Mouse (Mus musculus): Measurements from ENCODE around the gene Arid5b. TPM values are rescaled to one million over a fixed set of nuclear protein-coding genes. Genes with fewer than 3 reads are reported as not detected.

Arid5b gene
- polyA plus RNA-seq, 1 experiment from 2014 or later, result 27.0 TPM

GRCm38 (mm10) chr10:68192824-68193255 lies 85.7 kb downstream of the Arid5b start:
- H3K27ac ChIP-seq (ENCODE audit: low read length), result peak overlapping the region; percentile 37
- H3K9me3 ChIP-seq (ENCODE audit: control insufficient read depth, low read length), result no peaks in the 10 kb centered on the region
- H3K36me3 ChIP-seq (ENCODE audit: control insufficient read depth, insufficient read depth, low read length), result no peaks in the 10 kb centered on the region
- 0 out of 2 replicates have a peak overlapping the region, but pooled peaks have one; percentile 6 for H3K4me2 ChIP-seq (ENCODE audit: low read depth, low read length)
- H3K4me3 ChIP-seq (ENCODE audit: low read length), result no peak overlapping the region
- no peak overlapping the region for H3K9ac ChIP-seq (ENCODE audit: low read depth, low read length)
- H3K4me1 ChIP-seq (ENCODE audit: control insufficient read depth, insufficient read depth, low read length), result peaks cover 12% of the 10 kb centered on the region
- H3K27me3 ChIP-seq (replicated peaks; ENCODE audit: control insufficient read depth, insufficient read depth, low read length), result no peaks in the 10 kb centered on the region
- WGBS, result 33% methylated on average over 3 of the region's 3 CpGs
- ATAC-seq, result peak; percentile 50; the same call in 1 of the 2 replicates

GRCm38 (mm10) chr10:68191691-68192380 lies 86.7 kb downstream of the Arid5b start:
- Histone ChIP-seq H3K9ac (ENCODE audit: low read depth, low read length) (no peak overlapping the region), H3K36me3 (ENCODE audit: control insufficient read depth, insufficient read depth, low read length) (no peaks in the 10 kb centered on the region), H3K4me1 (ENCODE audit: control insufficient read depth, insufficient read depth, low read length) (peaks cover 12% of the 10 kb centered on the region), H3K9me3 (ENCODE audit: control insufficient read depth, low read length) (no peaks in the 10 kb centered on the region), H3K27ac (ENCODE audit: low read length) (peak overlapping the region; percentile 54; the same call in 1 of the 2 replicates), H3K27me3 (replicated peaks; ENCODE audit: control insufficient read depth, insufficient read depth, low read length) (no peaks in the 10 kb centered on the region), H3K4me2 (ENCODE audit: low read depth, low read length) (peak overlapping the region; percentile 33; the same call in 1 of the 2 replicates), H3K4me3 (ENCODE audit: low read length) (no peak overlapping the region)
- ATAC-seq, result no peak
- 33% methylated on average over 13 of the region's 13 CpGs for WGBS

GRCm38 (mm10) chr10:68191146-68191545 lies 87.4 kb downstream of the Arid5b start:
- no peaks in the 10 kb centered on the region for H3K9me3 ChIP-seq (ENCODE audit: control insufficient read depth, low read length)
- H3K27me3 ChIP-seq (replicated peaks; ENCODE audit: control insufficient read depth, insufficient read depth, low read length), result no peaks in the 10 kb centered on the region
- no peak overlapping the region for H3K4me2 ChIP-seq (ENCODE audit: low read depth, low read length)
- no peak for ATAC-seq
- no peak overlapping the region for H3K4me3 ChIP-seq (ENCODE audit: low read length)
- WGBS, result 54% methylated on average over 8 of the region's 8 CpGs
- no peak overlapping the region for H3K9ac ChIP-seq (ENCODE audit: low read depth, low read length)
- H3K27ac ChIP-seq (ENCODE audit: low read length), result no peak overlapping the region
- H3K4me1 ChIP-seq (ENCODE audit: control insufficient read depth, insufficient read depth, low read length), result peaks cover 12% of the 10 kb centered on the region
- H3K36me3 ChIP-seq (ENCODE audit: control insufficient read depth, insufficient read depth, low read length), result no peaks in the 10 kb centered on the region

GRCm38 (mm10) chr10:68189847-68190246 lies 88.7 kb downstream of the Arid5b start:
- no peaks in the 10 kb centered on the region for H3K9me3 ChIP-seq (ENCODE audit: control insufficient read depth, low read length)
- H3K4me3 ChIP-seq (ENCODE audit: low read length), result no peak overlapping the region
- H3K27ac ChIP-seq (ENCODE audit: low read length), result no peak overlapping the region
- 87% methylated on average over 3 of the region's 3 CpGs for WGBS
- H3K27me3 ChIP-seq (replicated peaks; ENCODE audit: control insufficient read depth, insufficient read depth, low read length), result no peaks in the 10 kb centered on the region
- peaks cover 12% of the 10 kb centered on the region for H3K4me1 ChIP-seq (ENCODE audit: control insufficient read depth, insufficient read depth, low read length)
- H3K9ac ChIP-seq (ENCODE audit: low read depth, low read length), result no peak overlapping the region
- ATAC-seq, result no peak
- H3K36me3 ChIP-seq (ENCODE audit: control insufficient read depth, insufficient read depth, low read length), result 0 out of 2 replicates have a peak, but pooled peaks cover 3% of the 10 kb centered on the region
- no peak overlapping the region for H3K4me2 ChIP-seq (ENCODE audit: low read depth, low read length)

- no peak overlapping the region for H3K9ac ChIP-seq (ENCODE audit: low read depth, low read length)
- peaks cover 13% of the 10 kb centered on the region for H3K4me1 ChIP-seq (ENCODE audit: control insufficient read depth, insufficient read depth, low read length)
- no peak overlapping the region for H3K4me2 ChIP-seq (ENCODE audit: low read depth, low read length)
- WGBS, result 92% methylated on average over 7 of the region's 7 CpGs
- no peaks in the 10 kb centered on the region for H3K9me3 ChIP-seq (ENCODE audit: control insufficient read depth, low read length)
- no peak overlapping the region for H3K27ac ChIP-seq (ENCODE audit: low read length)
- 0 out of 2 replicates have a peak, but pooled peaks cover 3% of the 10 kb centered on the region for H3K36me3 ChIP-seq (ENCODE audit: control insufficient read depth, insufficient read depth, low read length)
- no peak for ATAC-seq
- no peaks in the 10 kb centered on the region for H3K27me3 ChIP-seq (replicated peaks; ENCODE audit: control insufficient read depth, insufficient read depth, low read length)
- H3K4me3 ChIP-seq (ENCODE audit: low read length), result no peak overlapping the region
These were observed 95.4 kb downstream of the Arid5b start for GRCm38 (mm10) chr10:68183096-68183495.

GRCm38 (mm10) chr10:68182266-68182665 lies 96.3 kb downstream of the Arid5b start:
- peaks cover 16% of the 10 kb centered on the region for H3K4me1 ChIP-seq (ENCODE audit: control insufficient read depth, insufficient read depth, low read length)
- H3K4me2 ChIP-seq (ENCODE audit: low read depth, low read length), result no peak overlapping the region
- H3K4me3 ChIP-seq (ENCODE audit: low read length), result no peak overlapping the region
- no peaks in the 10 kb centered on the region for H3K9me3 ChIP-seq (ENCODE audit: control insufficient read depth, low read length)
- H3K9ac ChIP-seq (ENCODE audit: low read depth, low read length), result no peak overlapping the region
- ATAC-seq, result no peak
- H3K36me3 ChIP-seq (ENCODE audit: control insufficient read depth, insufficient read depth, low read length), result 0 out of 2 replicates have a peak, but pooled peaks cover 3% of the 10 kb centered on the region
- no peaks in the 10 kb centered on the region for H3K27me3 ChIP-seq (replicated peaks; ENCODE audit: control insufficient read depth, insufficient read depth, low read length)
- H3K27ac ChIP-seq (ENCODE audit: low read length), result no peak overlapping the region
- WGBS, result 87% methylated on average over 6 of the region's 6 CpGs

GRCm38 (mm10) chr10:68181156-68181555 lies 97.4 kb downstream of the Arid5b start:
- Histone ChIP-seq H3K9me3 (ENCODE audit: control insufficient read depth, low read length) (no peaks in the 10 kb centered on the region), H3K9ac (ENCODE audit: low read depth, low read length) (no peak overlapping the region), H3K4me2 (ENCODE audit: low read depth, low read length) (no peak overlapping the region), H3K27me3 (replicated peaks; ENCODE audit: control insufficient read depth, insufficient read depth, low read length) (no peaks in the 10 kb centered on the region), H3K4me3 (ENCODE audit: low read length) (no peak overlapping the region), H3K4me1 (ENCODE audit: control insufficient read depth, insufficient read depth, low read length) (peaks cover 16% of the 10 kb centered on the region), H3K27ac (ENCODE audit: low read length) (no peak overlapping the region), H3K36me3 (ENCODE audit: control insufficient read depth, insufficient read depth, low read length) (0 out of 2 replicates have a peak, but pooled peaks cover 3% of the 10 kb centered on the region)
- 95% methylated on average over 10 of the region's 10 CpGs for WGBS
- ATAC-seq, result no peak

- WGBS, result 87% methylated on average over 7 of the region's 7 CpGs
- ATAC-seq, result no peak
- H3K27ac ChIP-seq (ENCODE audit: low read length), result no peak overlapping the region
These were observed 97.8 kb downstream of the Arid5b start for GRCm38 (mm10) chr10:68180721-68181120.

GRCm38 (mm10) chr10:68180151-68180550 lies 98.4 kb downstream of the Arid5b start:
- Histone ChIP-seq H3K4me3 (ENCODE audit: low read length) (no peak overlapping the region), H3K9ac (ENCODE audit: low read depth, low read length) (no peak overlapping the region), H3K4me1 (ENCODE audit: control insufficient read depth, insufficient read depth, low read length) (peaks cover 16% of the 10 kb centered on the region), H3K9me3 (ENCODE audit: control insufficient read depth, low read length) (no peaks in the 10 kb centered on the region), H3K4me2 (ENCODE audit: low read depth, low read length) (no peak overlapping the region), H3K36me3 (ENCODE audit: control insufficient read depth, insufficient read depth, low read length) (0 out of 2 replicates have a peak, but pooled peaks cover 3% of the 10 kb centered on the region), H3K27me3 (replicated peaks; ENCODE audit: control insufficient read depth, insufficient read depth, low read length) (no peaks in the 10 kb centered on the region), H3K27ac (ENCODE audit: low read length) (peak overlapping the region; percentile 3; the same call in 1 of the 2 replicates)
- 77% methylated on average over 4 of the region's 4 CpGs for WGBS
- ATAC-seq, result peak; percentile 6; the same call in 1 of the 2 replicates

More at GRCm38 (mm10) chr10:68180721-68181120, 97.8 kb downstream of the Arid5b start:
- Histone ChIP-seq H3K9ac (ENCODE audit: low read depth, low read length) (no peak overlapping the region), H3K4me2 (ENCODE audit: low read depth, low read length) (no peak overlapping the region), H3K36me3 (ENCODE audit: control insufficient read depth, insufficient read depth, low read length) (0 out of 2 replicates have a peak, but pooled peaks cover 3% of the 10 kb centered on the region), H3K4me3 (ENCODE audit: low read length) (no peak overlapping the region), H3K9me3 (ENCODE audit: control insufficient read depth, low read length) (no peaks in the 10 kb centered on the region), H3K27me3 (replicated peaks; ENCODE audit: control insufficient read depth, insufficient read depth, low read length) (no peaks in the 10 kb centered on the region), H3K4me1 (ENCODE audit: control insufficient read depth, insufficient read depth, low read length) (peaks cover 16% of the 10 kb centered on the region)

Data from intestine, embryonic 16.5 days (tissue).